Mouse (Mus musculus) CH12.LX (cell line): ENCODE results near the gene Mmgt2. TPM values are rescaled to one million over a fixed set of nuclear protein-coding genes. Genes with fewer than 3 reads are reported as not detected.

Experiments
- DNase-seq: peaks from one replicate; pipeline ENCODE4 v3.0.0-alpha.2; 2013; ENCODE audit errors: extremely low read depth
- H3K27ac ChIP-seq: 2 replicates; pipeline ENCODE4 v1.5.1; 2012; ENCODE audit warnings: low read depth, mild to moderate bottlenecking, control low read depth, moderate library complexity; ENCODE audit not compliant: insufficient read depth
- H3K27me3 ChIP-seq: replicated peaks from 2 replicates; pipeline ENCODE3; 2012; ENCODE audit warnings: inconsistent platforms
- H3K36me3 ChIP-seq, 2 experiments: replicated peaks in 1 of 2; 2 replicates each; pipeline versions ENCODE3 to v1.6.1; 2012; ENCODE audit warnings: inconsistent platforms in 1 of 2, low read length in 1 of 2, mild to moderate bottlenecking in 1 of 2, mixed read lengths in 1 of 2, moderate library complexity in 1 of 2; ENCODE audit not compliant: control insufficient read depth in 1 of 2, insufficient read depth in 1 of 2
- H3K4me1 ChIP-seq, 2 experiments: 2 replicates each; pipeline ENCODE4 v1.6.1; 2012; ENCODE audit warnings: inconsistent platforms in 1 of 2, moderate library complexity in 1 of 2; ENCODE audit not compliant: insufficient read depth in 2 of 2, control insufficient read depth in 1 of 2
- H3K4me2 ChIP-seq: 2 replicates; pipeline ENCODE4 v1.6.1; 2012; ENCODE audit warnings: low read depth, mild to moderate bottlenecking, control low read depth; ENCODE audit not compliant: poor library complexity, insufficient read depth, severe bottlenecking
- H3K4me3 ChIP-seq, 3 experiments: fragments of 150-350 bp in 1 of 3; sonication (generic) in 1 of 3; replicated peaks in 1 of 3; 2 replicates each; pipeline versions ENCODE3 to v1.5.1; 2011 to 2012; ENCODE audit warnings: low read depth in 2 of 3, low read length in 2 of 3, mild to moderate bottlenecking in 2 of 3, moderate library complexity in 2 of 3, control low read depth in 1 of 3, improper control_type of control experiment in 1 of 3, inconsistent platforms in 1 of 3, mixed read lengths in 1 of 3; ENCODE audit not compliant: poor library complexity in 1 of 3
- H3K79me2 ChIP-seq: replicated peaks from 2 replicates; pipeline ENCODE4 v1.6.1; 2012; ENCODE audit warnings: mild to moderate bottlenecking, moderate library complexity; ENCODE audit not compliant: control insufficient read depth, poor library complexity, insufficient read depth, severe bottlenecking; ENCODE audit errors: extremely low read depth
- H3K9ac ChIP-seq: 2 replicates; pipeline ENCODE4 v1.6.1; 2012; ENCODE audit warnings: low read depth, mild to moderate bottlenecking, control low read depth, moderate library complexity; ENCODE audit not compliant: insufficient read depth
- H3K9me3 ChIP-seq: replicated peaks from 2 replicates; pipeline ENCODE3; 2012; ENCODE audit warnings: low read length, inconsistent platforms, mixed read lengths
- CHD1 ChIP-seq: IDR thresholded peaks from 2 replicates; pipeline ENCODE4 v1.6.1; 2012; ENCODE audit warnings: low read depth, low read length, improper control_type of control experiment, inconsistent platforms
- CTCF ChIP-seq, 2 experiments: IDR thresholded peaks in 1 of 2; conservative IDR thresholded peaks in 1 of 2; 2 replicates each; pipeline ENCODE4 v1.5.1; 2011 to 2012; ENCODE audit warnings: low read depth in 2 of 2, low read length in 2 of 2, improper control_type of control experiment in 1 of 2, inconsistent platforms in 1 of 2, mild to moderate bottlenecking in 1 of 2, moderate library complexity in 1 of 2
- ELF1 ChIP-seq: IDR thresholded peaks from 2 replicates; pipeline ENCODE4 v1.6.1; 2014; ENCODE audit warnings: low read depth, mild to moderate bottlenecking, inconsistent platforms, low read length, improper control_type of control experiment
- GABPA ChIP-seq: IDR thresholded peaks from 2 replicates; pipeline ENCODE4 v1.6.1; 2012; ENCODE audit warnings: low read depth, low read length, improper control_type of control experiment, inconsistent platforms; ENCODE audit not compliant: insufficient replicate concordance
- JUND ChIP-seq: conservative IDR thresholded peaks from 2 replicates; pipeline ENCODE4 v1.6.1; 2011; ENCODE audit warnings: low read depth, low read length, improper control_type of control experiment
- MAZ ChIP-seq: IDR thresholded peaks from 2 replicates; pipeline ENCODE4 v1.6.1; 2012; ENCODE audit warnings: low read depth, mild to moderate bottlenecking, inconsistent platforms, low read length, improper control_type of control experiment, moderate library complexity
- MXI1 ChIP-seq: IDR thresholded peaks from 2 replicates; pipeline ENCODE4 v1.6.1; 2011; ENCODE audit warnings: mild to moderate bottlenecking, low read depth, low read length, improper control_type of control experiment
- MYC ChIP-seq: IDR thresholded peaks from 2 replicates; pipeline ENCODE4 v1.6.1; 2011; ENCODE audit warnings: low read depth, mild to moderate bottlenecking, improper control_type of control experiment, low read length
- PAX5 ChIP-seq: IDR thresholded peaks from 2 replicates; pipeline ENCODE4 v1.6.1; 2012; ENCODE audit warnings: low read length, inconsistent platforms, mixed read lengths
- POLR2AphosphoS2 ChIP-seq: IDR thresholded peaks from 2 replicates; pipeline ENCODE4 v1.6.1; 2011; ENCODE audit warnings: low read depth, low read length, improper control_type of control experiment
- RAD21 ChIP-seq: IDR thresholded peaks from 2 replicates; pipeline ENCODE4 v1.6.1; 2011; ENCODE audit warnings: low read depth, mild to moderate bottlenecking, low read length, improper control_type of control experiment, moderate library complexity
- UBTF ChIP-seq: IDR thresholded peaks from 2 replicates; pipeline ENCODE4 v1.6.1; 2012; ENCODE audit warnings: low read depth, mild to moderate bottlenecking, inconsistent platforms, low read length, improper control_type of control experiment, moderate library complexity
- USF1 ChIP-seq: IDR thresholded peaks from 2 replicates; pipeline ENCODE4 v1.6.1; 2014; ENCODE audit warnings: low read depth, mild to moderate bottlenecking, inconsistent platforms, low read length, improper control_type of control experiment
- ZC3H11A ChIP-seq: IDR thresholded peaks from 2 replicates; pipeline ENCODE4 v1.6.1; 2012; ENCODE audit warnings: low read depth, mild to moderate bottlenecking, inconsistent platforms, low read length, improper control_type of control experiment
- dilution Hi-C: fragments of 300-500 bp; cut with MboI; formaldehyde crosslinking; loops from 2 replicates; pipeline ENCODE4 v1.14.3; 2020; ENCODE audit warnings: low sequenced_read_pairs; ENCODE audit not compliant: extremely low pct_unique_long_range_greater_than_20kb, extremely low pct_ligation_motif_present
- in situ Hi-C: fragments of 300-500 bp; cut with MboI; formaldehyde crosslinking; loops from 3 replicates; pipeline ENCODE4 v1.14.3; 2019; ENCODE audit warnings: low sequenced_read_pairs, low pct_ligation_motif_present, low pct_unique_long_range_greater_than_20kb, mixed read lengths
- polyA plus RNA-seq: library from polyadenylated mRNA; unstranded; fragments of >175 nt; gene quantifications from 2 replicates; pipeline ENCODE4 v1.2.1, GENCODE M21; 2012; ENCODE audit warnings: low read depth; ENCODE audit not compliant: insufficient read length
- total RNA-seq, 2 experiments: library from RNA; depleted of rRNA; stranded (reverse); fragments of 300-350 nt in 1 of 2; fragments of >200 nt in 1 of 2; gene quantifications; 2 replicates each; pipeline ENCODE4 v1.2.3; 2012 to 2014

The Mmgt2 gene
- total and polyA plus RNA-seq, 3 experiments: 49.2 to 65.9 (median 60.7) TPM

DNA sequence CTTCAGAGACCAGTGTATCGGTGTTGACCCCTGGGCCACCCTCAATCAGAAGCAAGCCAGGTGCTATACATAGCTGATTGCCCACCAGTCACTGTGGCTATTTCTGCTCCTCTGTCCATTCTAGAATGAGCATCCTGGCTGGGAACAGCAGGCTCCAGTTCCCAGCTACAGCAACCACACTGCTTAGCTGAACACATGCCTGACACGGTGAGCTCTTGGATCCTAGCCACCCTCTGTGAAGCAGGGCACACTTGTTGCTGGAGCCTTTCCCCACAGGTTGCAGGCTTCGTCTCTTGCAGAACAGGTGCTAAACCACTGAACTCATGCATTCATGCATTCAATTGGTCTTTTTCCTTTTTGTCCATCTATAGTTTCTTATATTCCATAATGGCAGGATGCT is 8.1 kb upstream of the Mmgt2 start:
- Histone ChIP-seq H3K79me2 (no peaks in the 10 kb centered on the region), H3K9me3 (no peaks in the 10 kb centered on the region), H3K27me3 (no peaks in the 10 kb centered on the region), H3K4me2 (no peak overlapping the region), H3K4me1 (peaks cover 26 to 48% of the 10 kb centered on the region in 2 experiments), H3K27ac (no peak overlapping the region), H3K9ac (no peak overlapping the region)
- TF ChIP-seq MYC: no peak
- no peak for TF ChIP-seq JUND
- TF ChIP-seq CHD1: no peak
- no peak for TF ChIP-seq PAX5
- no peak for TF ChIP-seq ZC3H11A
- no peak for TF ChIP-seq ELF1
- no peak for TF ChIP-seq RAD21
- TF ChIP-seq CTCF (conservative IDR thresholded peaks at IDR 0.05 in 1 of 2, IDR thresholded peaks at IDR 0.05 in 1 of 2; ENCODE audit: low read depth in 2 of 2, low read length in 2 of 2): no peak
- TF ChIP-seq UBTF: no peak
- TF ChIP-seq MXI1: no peak
- no peak for TF ChIP-seq GABPA
- TF ChIP-seq POLR2AphosphoS2: no peak
- TF ChIP-seq, all 38 proteins: peak for 0
- Histone ChIP-seq H3K4me3 (no peak overlapping the region), H3K36me3 (peaks cover 0 to 3% of the 10 kb centered on the region in 2 experiments)
- dilution Hi-C loops (no loop called here), in situ Hi-C loops (no loop called here)
- no peak for DNase-seq

DNA sequence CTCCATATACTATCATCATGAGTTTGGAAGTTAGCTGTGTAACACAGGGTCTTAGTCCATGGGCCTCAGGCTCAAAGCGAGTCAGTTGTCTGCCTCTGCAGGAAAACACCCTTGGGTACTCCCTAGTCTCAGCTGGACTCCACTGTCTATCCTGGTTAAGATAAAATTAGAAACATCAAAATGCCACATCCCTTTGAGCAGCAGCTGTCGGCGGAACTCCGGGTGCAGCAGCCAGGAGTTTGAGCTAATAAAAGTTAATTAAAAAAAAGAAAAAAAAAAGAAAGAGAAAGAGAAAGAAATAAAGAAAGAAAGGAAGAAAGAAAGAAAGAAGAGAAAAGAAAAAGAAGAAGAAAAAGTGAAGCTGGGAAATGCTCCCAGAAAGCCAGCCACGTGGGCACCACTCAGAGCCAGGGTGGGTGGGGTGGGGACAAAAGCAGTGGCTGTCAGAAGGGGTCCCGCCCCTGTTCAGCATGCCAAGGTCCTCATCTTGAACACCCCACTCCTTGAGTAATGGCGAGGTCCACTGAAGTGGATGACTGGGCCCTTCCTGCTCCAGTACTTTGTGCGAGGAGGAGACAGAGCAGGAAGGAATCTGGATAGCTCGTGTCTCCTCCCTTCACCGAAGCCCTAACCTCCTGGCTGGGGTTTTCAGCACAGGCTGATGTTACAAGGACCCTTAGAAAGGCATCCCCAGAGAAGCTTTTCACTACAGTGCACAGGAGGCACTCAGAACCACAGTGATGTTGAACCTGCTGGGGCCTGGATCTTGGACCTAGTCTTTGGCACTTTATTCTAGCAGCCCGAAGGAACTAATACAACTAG is 6.2 kb upstream of the Mmgt2 start:
- H3K9ac ChIP-seq: no peak overlapping the region
- TF ChIP-seq USF1 (no peak), MAZ (no peak), ZC3H11A (no peak), CTCF (conservative IDR thresholded peaks at IDR 0.05 in 1 of 2, IDR thresholded peaks at IDR 0.05 in 1 of 2; ENCODE audit: low read depth in 2 of 2, low read length in 2 of 2) (no peak), MYC (no peak)
- TF ChIP-seq, all 38 proteins: peak for 0
- Histone ChIP-seq H3K36me3 (peaks cover 0 to 3% of the 10 kb centered on the region in 2 experiments), H3K4me1 (peaks cover 34 to 59% of the 10 kb centered on the region in 2 experiments), H3K9me3 (no peaks in the 10 kb centered on the region), H3K79me2 (no peaks in the 10 kb centered on the region), H3K4me2 (no peak overlapping the region), H3K4me3 (no peak overlapping the region), H3K27ac (no peak overlapping the region), H3K27me3 (no peaks in the 10 kb centered on the region)
- DNase-seq: no peak
- dilution Hi-C loops (no loop called here), in situ Hi-C loops (no loop called here)
